8 mouse cellular contexts compared by ENCODE assay signal in genomic region chr9:61697959-61698358, GRCm38 (mm10).
DNase-seq lines count a peak whose midpoint lies in the region; ATAC-seq lines count a peak whose summit lies in the region.

No protein-coding gene starts in this region.

- DNase-seq in heart, adult 18-20 months: peak; percentile 70 to 87
- peak; percentile 79 for DNase-seq in R1 (ENCODE audit: low read depth, low spot score)
- peak; percentile 63 to 78 for DNase-seq in cerebellum, postnatal 4 days (ENCODE audit: low spot score in 2 of 2)
- DNase-seq in gastrocnemius, postnatal 14 days: peak; percentile 67
- peak; percentile 44 for DNase-seq in layer of hippocampus, adult 9-11 months
- peak; percentile 73 to 84 for DNase-seq in lung, postnatal 4 days
- DNase-seq in telencephalon, adult 2 months (ENCODE audit: low read depth, low spot score): peak; percentile 50

- H3K4me3 ChIP-seq in heart, embryonic 11.5 days (ENCODE audit: low read depth, low read length): no peak overlapping the region

- no peak overlapping the region for H3K9ac ChIP-seq in heart, embryonic 11.5 days (ENCODE audit: low read depth, low read length)

- WGBS in heart, embryonic 11.5 days (ENCODE audit: insufficient replicate concordance): 13% methylated on average over 11 of the region's 11 CpGs

- no peak overlapping the region for H3K27ac ChIP-seq in heart, embryonic 11.5 days (ENCODE audit: low read depth, low read length)

- no peaks in the 10 kb centered on the region for H3K36me3 ChIP-seq in heart, embryonic 11.5 days (ENCODE audit: control insufficient read depth, insufficient read depth, low read length)

- no peaks in the 10 kb centered on the region for H3K9me3 ChIP-seq in heart, embryonic 11.5 days (replicated peaks; ENCODE audit: control insufficient read depth, low read length)

- ATAC-seq in heart, embryonic 11.5 days (replicated peaks; ENCODE audit: insufficient number of reproducible peaks, low FRiP score, low TSS enrichment): no peak

- intact Hi-C loops in gastrocnemius, postnatal 14 days (cut with DNase I; ENCODE audit: low total_unique reads): no loop called here

- H3K27me3 ChIP-seq in heart, embryonic 11.5 days (ENCODE audit: control insufficient read depth, insufficient read depth, low read length): peaks cover 36% of the 10 kb centered on the region

- no peaks in the 10 kb centered on the region for H3K4me1 ChIP-seq in heart, embryonic 11.5 days (ENCODE audit: control insufficient read depth, insufficient read depth, low read length)

- H3K4me2 ChIP-seq in heart, embryonic 11.5 days: no peak overlapping the region
